Mouse (Mus musculus): ENCODE measurements around the gene Mrtfb.

GRCm38 (mm10) chr16:13417904-13418303 is 161.6 kb downstream of the Mrtfb start:
- TF ChIP-seq FLI1 (IDR thresholded peaks at IDR 0.05; ENCODE audit: low read length) (no peak), GATA1 (IDR thresholded peaks at IDR 0.05; ENCODE audit: borderline replicate concordance, low read length) (no peak)

Data from megakaryocyte, embryonic 14.5 days (primary cell).